Comparison of ENCODE assay signal across 8 mouse cellular contexts in genomic region chr1:153451237-153452154, GRCm38 (mm10). TPM values are rescaled to one million over a fixed set of nuclear protein-coding genes. Genes with fewer than 3 reads are reported as not detected.
A peak's percentile ranks its signal among the peaks of the same experiment; 100 is the strongest.
DNase-seq lines count a peak whose midpoint lies in the region; ATAC-seq and TF ChIP-seq lines count a peak whose summit lies in the region.

No protein-coding gene starts in this region.

- TF ChIP-seq POLR2A in thymus, adult 2 months (IDR thresholded peaks at IDR 0.05; ENCODE audit: control insufficient read depth, extremely low read depth, insufficient read depth, low read length, poor library complexity) = no peak

- TF ChIP-seq CTCF in thymus, adult 2 months (IDR thresholded peaks at IDR 0.05; ENCODE audit: borderline replicate concordance, control insufficient read depth, extremely low read depth, insufficient read depth, low read length, poor library complexity) = no peak

- H3K4me1 ChIP-seq in forebrain, embryonic 14.5 days (ENCODE audit: control insufficient read depth, insufficient read depth, low read length) = no peaks in the 10 kb centered on the region
- H3K4me1 ChIP-seq in midbrain, embryonic 14.5 days (ENCODE audit: control insufficient read depth, insufficient read depth, low read length) = no peaks in the 10 kb centered on the region
- no peaks in the 10 kb centered on the region for H3K4me1 ChIP-seq in thymus, adult 2 months (replicated peaks; ENCODE audit: control insufficient read depth, insufficient read depth, low read length)

- no peak overlapping the region for H3K4me3 ChIP-seq in forebrain, embryonic 14.5 days (ENCODE audit: low read depth, low read length)
- H3K4me3 ChIP-seq in midbrain, embryonic 14.5 days (replicated peaks; ENCODE audit: low read depth, low read length) = no peak overlapping the region
- H3K4me3 ChIP-seq in thymus, adult 2 months (ENCODE audit: control insufficient read depth, insufficient read depth, low read length) = no peak overlapping the region

- H3K27me3 ChIP-seq in forebrain, embryonic 14.5 days (replicated peaks; ENCODE audit: control insufficient read depth, insufficient read depth, low read length) = no peaks in the 10 kb centered on the region
- no peaks in the 10 kb centered on the region for H3K27me3 ChIP-seq in midbrain, embryonic 14.5 days (ENCODE audit: control insufficient read depth, insufficient read depth, low read length)
- no peaks in the 10 kb centered on the region for H3K27me3 ChIP-seq in thymus, adult 2 months (ENCODE audit: control insufficient read depth, insufficient read depth, low read length)

- ATAC-seq in cerebellum, adult (ENCODE audit: insufficient number of reproducible peaks, low FRiP score, low TSS enrichment) = 0 out of 2 replicates have a peak, but pooled peaks have one; percentile 52
- peak; percentile 40; the same call in 1 of the 2 replicates for ATAC-seq in forebrain, embryonic 14.5 days
- no peak for ATAC-seq in midbrain, embryonic 14.5 days (ENCODE audit: low FRiP score, low TSS enrichment)

- no peak overlapping the region for H3K4me2 ChIP-seq in forebrain, embryonic 14.5 days (ENCODE audit: low read length)
- H3K4me2 ChIP-seq in midbrain, embryonic 14.5 days (ENCODE audit: low read length) = no peak overlapping the region

- peaks cover 47% of the 10 kb centered on the region for H3K36me3 ChIP-seq in forebrain, embryonic 14.5 days (ENCODE audit: control insufficient read depth, insufficient read depth, low read length)
- peaks cover 42% of the 10 kb centered on the region for H3K36me3 ChIP-seq in midbrain, embryonic 14.5 days (ENCODE audit: control insufficient read depth, insufficient read depth, low read length)
- peaks cover 25% of the 10 kb centered on the region for H3K36me3 ChIP-seq in thymus, adult 2 months (ENCODE audit: control insufficient read depth, insufficient read depth, low read length)

- H3K27ac ChIP-seq in forebrain, embryonic 14.5 days (ENCODE audit: low read depth, low read length) = no peak overlapping the region
- no peak overlapping the region for H3K27ac ChIP-seq in midbrain, embryonic 14.5 days (replicated peaks; ENCODE audit: low read depth, low read length)
- H3K27ac ChIP-seq in thymus, adult 2 months (ENCODE audit: control insufficient read depth, insufficient read depth, low read length) = no peak overlapping the region

- no peaks in the 10 kb centered on the region for H3K9me3 ChIP-seq in forebrain, embryonic 14.5 days (replicated peaks; ENCODE audit: control insufficient read depth, low read length)
- H3K9me3 ChIP-seq in midbrain, embryonic 14.5 days (ENCODE audit: control insufficient read depth, low read length) = no peaks in the 10 kb centered on the region

- no peak overlapping the region for H3K9ac ChIP-seq in forebrain, embryonic 14.5 days (ENCODE audit: low read length)
- no peak overlapping the region for H3K9ac ChIP-seq in midbrain, embryonic 14.5 days (replicated peaks; ENCODE audit: low read length)

- WGBS in forebrain, embryonic 14.5 days = 75% methylated on average over 10 of the region's 10 CpGs
- 76% methylated on average over 10 of the region's 10 CpGs for WGBS in midbrain, embryonic 14.5 days
- 79% methylated on average over 10 of the region's 10 CpGs for WGBS in thymus, adult 2 months

- DNase-seq in cerebellum, adult 11-12 months = no peak
- peak; percentile 65 for DNase-seq in 416B (ENCODE audit: low read depth)
- DNase-seq in adrenal gland, postnatal 25 days = peak; percentile 14
- peak; percentile 56 for DNase-seq in forebrain, embryonic 14.5 days (ENCODE audit: low spot score)
- DNase-seq in layer of hippocampus, adult 9-10 months (ENCODE audit: low spot score) = peak; percentile 51
- peak; percentile 64 for DNase-seq in midbrain, embryonic 14.5 days
- peak; percentile 65 for DNase-seq in thymus, adult 2 months

RNA-seq across cellular contexts. Expression of gene Shcbp1l, which starts 26.5 kb away (rescaled TPM):
- 0.33 and 1.00 TPM in 2 replicates for total RNA-seq in adrenal gland, postnatal 25 days (2021)
- polyA plus RNA-seq in forebrain, embryonic 14.5 days (2014; fragmentation: Nextera tagmentation; extraction: Ambion mirVana) = 0.15 and 0.23 TPM in 2 replicates
- 0.26 and 0.47 TPM in 2 replicates for polyA plus RNA-seq in midbrain, embryonic 14.5 days (2014; fragmentation: Nextera tagmentation; extraction: Ambion mirVana)
- polyA plus RNA-seq in thymus, adult 2 months (2012; rRNA removed) = 0.94 and 1.1 TPM in 2 replicates

RNA-seq across cellular contexts. Expression of gene Dhx9, which starts 36.0 kb away (rescaled TPM):
- total RNA-seq in adrenal gland, postnatal 25 days (2021) = 116 and 128 TPM in 2 replicates
- polyA plus RNA-seq in forebrain, embryonic 14.5 days (2014; fragmentation: Nextera tagmentation; extraction: Ambion mirVana) = 32.9 and 42.0 TPM in 2 replicates
- 36.8 and 43.2 TPM in 2 replicates for polyA plus RNA-seq in midbrain, embryonic 14.5 days (2014; fragmentation: Nextera tagmentation; extraction: Ambion mirVana)
- polyA plus RNA-seq in thymus, adult 2 months (2012; rRNA removed) = 33.3 and 34.7 TPM in 2 replicates
